Mouse (Mus musculus) left cerebral cortex, postnatal 4 days (tissue): ENCODE data around the gene Rmi2. TPM values are rescaled to one million over a fixed set of nuclear protein-coding genes. Genes with fewer than 3 reads are reported as not detected.

Experiments
- DNase-seq: peaks from one replicate; pipeline ENCODE4 v3.0.0-alpha.2; 2022
- intact Hi-C: fragments of 180-260 bp; cut with DNase I; formaldehyde crosslinking; loops from one replicate; pipeline ENCODE4 v1.15.1; 2025
- total RNA-seq, 2 experiments: library from RNA; stranded (reverse); gene quantifications; 2 replicates each; pipeline ENCODE4 v1.2.3; 2021

The Rmi2 gene
- total RNA-seq, 2 experiments from 2014 or later: 0.62 to 0.70 TPM

GRCm38 (mm10) chr16:10911061-10911460 lies 76.2 kb downstream of the Rmi2 start:
- intact Hi-C loops: no loop called here
- DNase-seq: no peak

- intact Hi-C loops: no loop called here
- DNase-seq: no peak
Observed at GRCm38 (mm10) chr16:10915066-10915465, 80.2 kb downstream of the Rmi2 start.

DNA sequence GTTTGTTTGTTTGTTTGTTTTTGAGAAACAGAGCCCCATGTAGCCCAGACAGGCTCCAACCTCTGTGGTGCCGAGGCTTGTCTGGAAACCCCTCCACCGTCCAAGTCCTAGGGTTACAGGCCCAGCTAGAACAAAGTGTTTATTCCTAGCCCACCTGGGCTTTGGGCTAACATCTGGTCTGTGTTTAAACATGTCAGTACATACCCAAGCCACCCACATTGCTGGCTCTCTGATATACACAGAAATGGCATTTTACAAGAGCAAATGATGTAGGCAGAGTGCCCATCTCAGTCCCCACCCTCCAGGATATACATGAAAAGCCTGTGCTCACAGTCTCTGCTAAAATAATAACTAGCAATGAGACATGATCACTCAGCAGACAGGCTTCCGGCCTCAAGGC lies 81.4 kb downstream of the Rmi2 start:
- no peak for DNase-seq
- intact Hi-C loops: no loop called here

GRCm38 (mm10) chr16:10919856-10920255 lies 85.0 kb downstream of the Rmi2 start:
- peak; percentile 14 for DNase-seq
- intact Hi-C loops: no loop called here

- intact Hi-C loops: no loop called here
- DNase-seq: no peak
Observed at GRCm38 (mm10) chr16:10923561-10923960, 88.7 kb downstream of the Rmi2 start.

- DNase-seq: peak; percentile 63
- intact Hi-C loops: no loop called here
Observed at GRCm38 (mm10) chr16:10925591-10926180, 90.8 kb downstream of the Rmi2 start.

- intact Hi-C loops: no loop called here
Observed at GRCm38 (mm10) chr16:10927026-10927425, 92.2 kb downstream of the Rmi2 start.

DNA sequence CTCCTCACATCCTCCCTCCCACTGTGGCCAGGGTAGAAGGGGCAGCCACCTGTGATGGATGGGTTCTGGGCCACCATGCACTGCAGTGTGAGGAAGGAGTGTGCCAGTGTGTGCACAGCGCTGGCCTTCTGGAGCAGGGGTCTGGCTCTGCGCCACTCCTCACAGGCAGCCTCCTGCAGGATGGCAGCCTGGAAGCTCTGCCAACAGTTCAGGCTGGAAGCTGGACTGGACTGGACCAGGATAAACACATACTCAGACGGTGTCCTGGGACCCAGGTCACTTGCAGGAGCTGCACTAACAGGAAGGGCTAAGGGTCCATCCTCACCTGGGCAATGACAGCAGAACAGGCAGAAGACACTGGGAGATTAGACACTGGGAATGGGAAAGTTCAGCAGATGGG lies 98.5 kb downstream of the Rmi2 start:
- intact Hi-C loops: no loop called here
- peak; percentile 64 for DNase-seq

More at GRCm38 (mm10) chr16:10927026-10927425, 92.2 kb downstream of the Rmi2 start:
- no peak for DNase-seq

DNA sequence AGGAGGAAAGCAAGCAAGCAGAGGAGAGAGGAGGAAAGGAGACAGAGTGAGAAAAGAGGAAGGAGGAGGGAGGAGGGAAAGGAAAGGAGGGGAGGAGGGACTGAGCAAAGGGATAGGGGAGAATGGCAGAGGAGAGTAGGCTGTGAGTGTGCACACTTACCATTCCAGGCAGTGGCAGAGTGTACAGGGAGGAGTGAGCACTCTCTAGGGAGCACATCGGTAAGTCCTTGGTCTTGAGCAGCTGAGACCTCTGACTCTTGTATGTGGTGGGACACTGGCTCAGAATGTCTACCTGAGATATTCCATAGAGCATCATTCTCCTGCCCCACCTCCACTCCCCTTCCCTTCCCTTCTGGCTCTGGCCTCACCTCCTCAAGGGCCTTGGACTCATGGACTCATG lies 99.2 kb downstream of the Rmi2 start:
- intact Hi-C loops: no loop called here
- no peak for DNase-seq

DNA sequence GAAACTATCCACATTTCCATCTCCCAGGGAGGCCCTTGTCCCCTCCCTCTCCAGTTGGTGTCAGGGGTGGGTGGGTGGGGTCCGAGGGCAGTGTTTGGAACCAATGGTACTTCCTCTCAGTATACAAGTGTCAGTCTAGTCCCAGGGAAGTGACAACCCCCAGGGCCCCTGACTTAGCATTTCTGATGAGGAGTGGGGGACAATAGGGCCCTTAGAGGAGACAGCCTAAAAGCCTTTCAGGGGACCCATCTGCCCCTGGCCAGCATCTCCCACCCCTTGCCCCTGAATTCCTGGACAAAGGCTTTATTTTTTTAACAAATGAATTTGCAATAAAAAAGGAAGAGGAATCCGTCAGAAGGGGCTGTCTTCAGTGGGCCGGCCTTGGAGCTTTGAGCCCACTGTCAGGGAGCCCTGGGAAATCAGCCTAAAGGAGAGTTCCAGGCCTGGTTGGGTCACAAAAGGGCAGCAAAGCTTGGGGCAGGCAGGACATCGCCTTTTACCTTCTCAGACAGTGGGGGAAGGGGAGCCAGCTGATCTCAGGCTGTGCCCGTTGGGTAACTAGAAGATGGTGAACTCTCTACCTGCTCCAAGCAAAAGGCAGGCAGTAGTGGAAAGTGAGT lies 102.0 kb downstream of the Rmi2 start:
- DNase-seq: no peak
- intact Hi-C loops: no loop called here

- intact Hi-C loops: no loop called here
- no peak for DNase-seq
Observed at GRCm38 (mm10) chr16:10937497-10937896, 102.6 kb downstream of the Rmi2 start.

DNA sequence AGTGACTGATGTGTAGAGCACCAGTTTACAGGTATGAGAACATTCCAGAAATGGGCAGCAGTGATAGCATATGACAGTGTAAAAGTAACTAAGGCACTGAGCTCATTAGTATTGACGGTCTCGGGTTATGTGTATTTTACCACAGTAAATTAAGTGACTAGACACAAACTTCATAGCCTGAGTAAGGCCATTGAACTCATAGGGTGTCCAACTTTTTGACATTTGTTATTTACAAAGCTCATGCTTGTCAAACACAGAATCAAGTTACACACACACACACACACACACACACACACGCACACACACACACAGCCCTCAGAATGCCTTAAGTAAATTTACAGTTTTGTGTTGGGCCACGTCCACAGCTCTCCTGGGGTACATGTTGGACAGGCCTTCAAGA lies 105.1 kb downstream of the Rmi2 start:
- no peak for DNase-seq
- intact Hi-C loops: loop anchor here (5.0 kb wide), 1 partner anchor 373 kb away; no protein-coding TSS in a partner anchor

- intact Hi-C loops: loop anchor here (5.0 kb wide), 1 partner anchor 373 kb away; no protein-coding TSS in a partner anchor
- DNase-seq: no peak
Observed at GRCm38 (mm10) chr16:10940661-10941060, 105.8 kb downstream of the Rmi2 start.

Other genes with a start within 250 kb of the Rmi2 start
- gene Socs1, start 49.5 kb upstream of the Rmi2 start, total RNA-seq: 1 to 10 TPM; 1.9 to 2.0 TPM
- gene Tnp2, start 46.4 kb upstream of the Rmi2 start, total RNA-seq: not detected
- not detected for gene Prm3, start 44.1 kb upstream of the Rmi2 start, total RNA-seq
- gene Prm2, start 38.9 kb upstream of the Rmi2 start, total RNA-seq: not detected
- not detected for gene Prm1, start 29.2 kb upstream of the Rmi2 start, total RNA-seq
- not detected for gene Gm11172, start 22.1 kb upstream of the Rmi2 start, total RNA-seq
- 100 to 1,000 TPM; 269 to 310 TPM for gene Snn, start 225.9 kb downstream of the Rmi2 start, total RNA-seq
- gene Litaf, start 231.1 kb downstream of the Rmi2 start, total RNA-seq: 10 to 100 TPM; 12.1 to 13.8 TPM